Mouse (Mus musculus) forebrain, embryonic 14.5 days (tissue): ENCODE measurements around the gene Ubtfl1. TPM values are rescaled to one million over a fixed set of nuclear protein-coding genes. Genes with fewer than 3 reads are reported as not detected.
"Not testable (repeated sequence)": the region's sequence is repeated elsewhere in the genome, so short reads cannot be mapped to it uniquely, and the experiment has no call there.

Experiments
- ATAC-seq: fragments of 200-750 bp; cut with Nextera tagmentation; 2 replicates; pipeline ENCODE4 v1.8.0; 2017; ENCODE audit warnings: mild to moderate bottlenecking, moderate library complexity
- DNase-seq: peaks from one replicate; pipeline ENCODE4 v3.0.0-alpha.2; 2015; ENCODE audit warnings: low spot score
- H3K27ac ChIP-seq: fragments of 300-500 bp; sonication (generic); 2 replicates; pipeline ENCODE4 v1.5.1; 2014; ENCODE audit warnings: low read depth, mild to moderate bottlenecking, control low read depth, low read length, moderate library complexity
- H3K27me3 ChIP-seq: fragments of 300-500 bp; sonication (generic); replicated peaks from 2 replicates; pipeline ENCODE4 v1.6.1; 2014; ENCODE audit warnings: low read length, control low read depth, mixed read lengths; ENCODE audit not compliant: control insufficient read depth, insufficient read depth
- H3K36me3 ChIP-seq: fragments of 300-500 bp; sonication (generic); 2 replicates; pipeline ENCODE4 v1.6.1; 2014; ENCODE audit warnings: low read length, control low read depth; ENCODE audit not compliant: control insufficient read depth, insufficient read depth
- H3K4me1 ChIP-seq: fragments of 300-500 bp; sonication (generic); 2 replicates; pipeline ENCODE4 v1.6.1; 2014; ENCODE audit warnings: antibody characterized with exemption, low read length, control low read depth; ENCODE audit not compliant: control insufficient read depth, insufficient read depth
- H3K4me2 ChIP-seq: fragments of 300-500 bp; sonication (generic); 2 replicates; pipeline ENCODE4 v1.6.1; 2014; ENCODE audit warnings: mild to moderate bottlenecking, control low read depth, low read length
- H3K4me3 ChIP-seq: fragments of 300-500 bp; sonication (generic); 2 replicates; pipeline ENCODE4 v1.5.1; 2014; ENCODE audit warnings: low read depth, low read length, control low read depth
- H3K9ac ChIP-seq: fragments of 300-500 bp; sonication (generic); 2 replicates; pipeline ENCODE4 v1.6.1; 2014; ENCODE audit warnings: mild to moderate bottlenecking, low read length, control low read depth, moderate library complexity
- H3K9me3 ChIP-seq: fragments of 300-500 bp; sonication (generic); replicated peaks from 2 replicates; pipeline ENCODE4 v1.6.1; 2016; ENCODE audit warnings: low read length, control low read depth, mixed read lengths; ENCODE audit not compliant: control insufficient read depth
- WGBS: fragments of 180-500 bp; shearing (Covaris S2); extraction: QIAGEN DNeasy Blood & Tissue Kit; methylation state at CpG from one replicate; pipeline ENCODE4 v1.1.7; 2014; 5-methylcytosine and 5-hydroxymethylcytosine counted together
- polyA plus RNA-seq: library from polyadenylated mRNA; unstranded; fragments of >200 nt; fragmentation: Nextera tagmentation; extraction: Ambion mirVana; gene quantifications from 2 replicates; pipeline ENCODE4 v1.2.1, GENCODE M21; 2014

The Ubtfl1 gene
- not detected in 2 replicates for polyA plus RNA-seq

DNA sequence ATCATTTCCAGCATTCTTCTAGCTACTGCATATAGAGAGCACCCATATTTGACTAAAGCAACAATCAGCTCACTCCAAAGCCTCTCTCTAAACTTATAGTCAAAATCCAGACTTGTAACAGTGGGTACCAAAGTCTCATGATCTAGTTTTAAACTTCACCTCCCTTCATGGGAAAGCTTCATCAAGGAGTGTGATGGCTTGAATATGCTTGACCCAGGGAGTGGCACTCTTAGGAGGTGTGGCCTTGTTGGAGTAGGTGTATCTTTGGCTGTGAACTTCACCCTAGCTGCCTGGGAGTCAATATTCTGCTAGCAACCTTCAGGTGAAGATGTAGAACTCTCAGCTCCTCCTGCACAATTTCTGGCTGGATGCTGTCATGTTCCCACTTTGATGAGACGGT lies at the start of gene Ubtfl1:
Gene Ubtfl1 (plus strand): TSS at position 301 of the 400 bp plus-strand sequence.
- ATAC-seq (no peak), DNase-seq (no peak)
- no peaks in the 10 kb centered on the region for H3K36me3 ChIP-seq
- H3K4me2 ChIP-seq: no peak within 1 kb of the TSS
- H3K9me3 ChIP-seq: no peaks in the 10 kb centered on the region
- H3K4me3 ChIP-seq: no peak within 1 kb of the TSS
- no peaks in the 10 kb centered on the region for H3K27me3 ChIP-seq
- no peak within 1 kb of the TSS for H3K27ac ChIP-seq
- H3K4me1 ChIP-seq: no peaks in the 10 kb centered on the region
- WGBS: 78% methylated on average over 1 of the region's 1 CpGs
- no peak within 1 kb of the TSS for H3K9ac ChIP-seq

DNA sequence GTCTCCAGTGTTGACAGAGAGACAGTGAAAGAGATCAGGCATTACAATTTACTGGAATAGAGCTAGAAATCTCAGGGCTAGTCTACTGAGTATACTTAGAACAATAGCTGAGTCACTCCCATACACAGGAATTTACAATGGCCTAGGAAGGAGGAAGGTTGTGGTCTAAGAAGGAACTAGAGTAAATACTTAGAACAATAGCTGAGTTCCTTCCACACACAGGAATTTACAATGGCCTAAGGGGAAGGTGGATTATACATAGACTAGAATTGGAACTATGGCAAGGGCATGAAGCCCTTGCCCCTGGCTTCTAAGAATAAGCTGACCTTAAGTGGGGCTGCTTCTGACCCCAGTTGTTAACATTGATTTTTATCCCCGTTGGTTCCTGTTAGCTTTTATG lies 31.2 kb upstream of the Ubtfl1 start:
- not testable (repeated sequence) for H3K9ac ChIP-seq, H3K27me3 ChIP-seq, ATAC-seq, H3K36me3 ChIP-seq, H3K27ac ChIP-seq, DNase-seq, H3K9me3 ChIP-seq, H3K4me1 ChIP-seq, H3K4me3 ChIP-seq, H3K4me2 ChIP-seq
- WGBS: 90% methylated on average over 1 of the region's 1 CpGs

DNA sequence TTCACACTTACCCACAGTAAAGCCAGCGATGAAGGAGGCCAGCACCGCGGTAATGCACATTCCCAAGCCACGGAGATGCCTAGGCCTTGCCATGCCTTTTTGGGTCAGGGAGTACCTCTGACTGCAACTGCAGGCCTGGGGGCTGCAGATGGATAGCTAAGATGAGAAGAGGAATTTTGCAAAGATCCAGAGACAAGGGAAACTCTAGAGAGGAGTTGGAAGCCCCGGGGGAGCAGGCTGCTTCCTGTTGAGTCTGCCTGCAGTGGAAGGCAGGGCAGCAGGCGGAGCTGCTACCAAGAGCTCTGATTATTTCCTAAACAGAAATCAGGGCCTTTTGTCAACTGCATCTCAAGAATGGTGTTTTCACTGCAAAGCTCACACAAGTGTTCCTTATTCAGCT lies 18.4 kb upstream of the Ubtfl1 start:
- DNase-seq (no peak), ATAC-seq (no peak)
- Histone ChIP-seq H3K4me1 (no peaks in the 10 kb centered on the region), H3K4me2 (no peak overlapping the region), H3K9ac (no peak overlapping the region), H3K27ac (no peak overlapping the region), H3K27me3 (no peaks in the 10 kb centered on the region), H3K36me3 (no peaks in the 10 kb centered on the region), H3K9me3 (no peaks in the 10 kb centered on the region), H3K4me3 (no peak overlapping the region)
- WGBS: 42% methylated on average over 6 of the region's 6 CpGs

DNA sequence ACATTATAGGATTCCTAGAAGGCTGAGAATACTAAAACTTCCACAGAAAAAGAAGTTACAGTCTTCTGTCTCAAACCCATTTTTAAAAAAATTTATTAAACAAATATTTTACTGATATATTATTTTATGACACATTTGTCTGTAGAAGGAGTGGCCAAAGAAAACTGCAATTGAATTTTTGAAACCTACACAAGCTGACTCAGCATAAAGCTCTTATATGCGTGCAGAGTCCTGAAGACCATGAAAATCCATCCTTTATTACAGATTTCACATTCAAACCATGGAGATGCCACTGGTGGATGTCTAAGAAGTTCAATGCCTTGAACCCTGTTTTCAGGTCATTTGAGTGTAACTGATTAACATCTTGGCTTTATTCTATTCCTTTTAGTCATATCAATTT lies 4.6 kb upstream of the Ubtfl1 start:
- Histone ChIP-seq H3K27ac (no peak overlapping the region), H3K27me3 (no peaks in the 10 kb centered on the region), H3K4me3 (no peak overlapping the region), H3K9ac (no peak overlapping the region), H3K36me3 (no peaks in the 10 kb centered on the region), H3K4me1 (no peaks in the 10 kb centered on the region), H3K9me3 (no peaks in the 10 kb centered on the region), H3K4me2 (no peak overlapping the region)
- ATAC-seq (no peak), DNase-seq (no peak)
- 85% methylated on average over 1 of the region's 1 CpGs for WGBS

DNA sequence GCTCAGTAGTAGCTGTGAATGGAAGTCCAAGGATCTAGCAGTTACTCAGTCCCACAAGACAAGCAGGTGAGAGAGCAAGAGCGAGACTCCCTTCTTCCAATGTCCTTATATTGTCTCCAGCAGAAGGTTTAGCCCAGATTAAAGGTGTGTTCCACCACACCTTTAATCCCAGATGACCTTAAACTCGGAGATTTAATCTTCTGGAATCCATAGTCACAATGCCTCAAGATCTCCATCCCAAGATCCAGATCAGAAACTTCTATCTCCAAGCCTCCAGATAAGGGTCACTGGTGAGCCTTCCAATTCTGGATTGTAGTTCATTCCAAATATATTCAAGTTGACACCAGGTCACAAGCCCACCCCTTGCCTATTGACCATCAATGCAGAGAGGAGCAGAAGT lies 1.3 kb upstream of the Ubtfl1 start, which contains the start of gene Naalad2:
Gene Naalad2 (minus strand): TSS at position 101 of the 400 bp plus-strand sequence.
- H3K9me3 ChIP-seq, H3K27ac ChIP-seq, H3K9ac ChIP-seq, H3K36me3 ChIP-seq, H3K27me3 ChIP-seq, DNase-seq, H3K4me3 ChIP-seq, H3K4me1 ChIP-seq, ATAC-seq, H3K4me2 ChIP-seq: not testable (repeated sequence)
- WGBS: 79% methylated on average over 2 of the region's 2 CpGs

DNA sequence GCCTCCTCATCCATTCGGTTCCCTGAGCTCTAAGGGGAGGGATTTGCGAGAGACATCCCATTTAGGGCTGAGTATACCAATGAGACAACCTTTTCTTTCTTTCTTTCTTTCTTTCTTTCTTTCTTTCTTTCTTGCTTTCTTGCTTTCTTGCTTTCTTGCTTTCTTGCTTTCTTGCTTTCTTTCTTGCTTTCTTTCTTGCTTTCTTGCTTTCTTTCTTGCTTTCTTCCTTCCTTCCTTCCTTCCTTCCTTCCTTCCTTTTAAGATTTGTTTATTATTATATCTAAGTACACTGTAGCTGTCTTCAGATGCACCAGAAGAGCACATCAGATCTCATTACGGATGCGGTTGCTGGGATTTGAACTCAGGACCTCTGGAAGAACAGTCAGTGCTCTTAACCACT lies 8.2 kb downstream of the Ubtfl1 start:
- H3K4me1 ChIP-seq, H3K36me3 ChIP-seq, H3K4me3 ChIP-seq, ATAC-seq, DNase-seq, H3K9ac ChIP-seq, H3K9me3 ChIP-seq, H3K4me2 ChIP-seq, H3K27me3 ChIP-seq, H3K27ac ChIP-seq: not testable (repeated sequence)
- WGBS: 79% methylated on average over 4 of the region's 4 CpGs

DNA sequence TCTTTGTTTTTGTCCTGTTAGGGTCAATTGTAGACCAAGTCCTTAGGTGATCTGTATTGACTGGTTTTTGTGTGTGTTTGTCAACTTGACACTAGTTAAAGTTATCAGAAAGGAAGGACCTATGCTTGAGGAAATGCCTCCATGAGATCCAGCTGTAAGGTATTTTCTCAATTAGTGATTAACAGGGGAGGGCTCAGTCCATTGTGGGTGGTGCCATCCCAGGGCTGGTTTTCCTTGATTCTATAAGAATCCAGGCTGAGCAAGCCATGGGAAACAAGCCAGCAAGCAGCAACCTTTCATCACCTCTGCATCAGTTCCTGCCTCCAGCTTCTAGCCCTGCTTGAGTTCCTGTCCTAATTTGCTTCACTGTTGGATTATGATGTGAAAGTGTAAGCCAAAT lies 26.1 kb downstream of the Ubtfl1 start, which contains the start of gene Mbd3l2:
Gene Mbd3l2 (plus strand): TSS at position 301 of the 400 bp plus-strand sequence.
- Histone ChIP-seq H3K4me1 (no peaks in the 10 kb centered on the region), H3K9me3 (no peaks in the 10 kb centered on the region), H3K4me2 (no peak within 1 kb of the TSS), H3K27ac (no peak within 1 kb of the TSS), H3K9ac (no peak within 1 kb of the TSS), H3K27me3 (no peaks in the 10 kb centered on the region), H3K36me3 (no peaks in the 10 kb centered on the region), H3K4me3 (no peak within 1 kb of the TSS)
- DNase-seq (no peak), ATAC-seq (no peak)

DNA sequence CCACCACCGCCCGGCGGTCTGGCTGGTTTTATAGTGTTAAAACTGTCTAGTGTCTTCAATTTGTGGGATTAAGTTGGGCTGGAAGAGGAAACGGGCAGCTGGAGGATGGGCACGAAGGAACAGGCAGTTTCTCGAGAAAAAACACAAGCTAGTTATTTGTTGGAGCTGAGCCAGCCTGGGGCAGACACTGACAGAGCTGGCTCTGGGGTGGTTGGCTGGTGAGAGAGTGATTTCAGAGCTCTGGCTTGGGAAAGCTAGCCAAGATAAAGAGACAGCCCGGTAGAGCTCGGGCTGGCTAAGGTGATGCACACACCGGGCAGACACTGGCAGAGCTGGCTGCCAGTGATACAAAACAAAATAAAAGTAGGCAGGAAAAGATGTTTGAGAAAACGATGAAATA lies 27.5 kb downstream of the Ubtfl1 start:
- Histone ChIP-seq H3K4me3 (no peak overlapping the region), H3K9me3 (no peaks in the 10 kb centered on the region), H3K27me3 (no peaks in the 10 kb centered on the region), H3K36me3 (no peaks in the 10 kb centered on the region), H3K27ac (no peak overlapping the region), H3K9ac (no peak overlapping the region), H3K4me2 (no peak overlapping the region), H3K4me1 (no peaks in the 10 kb centered on the region)
- ATAC-seq (0 out of 2 replicates have a peak, but pooled peaks have one; percentile 26), DNase-seq (peak; percentile 47)
- 70% methylated on average over 10 of the region's 10 CpGs for WGBS

DNA sequence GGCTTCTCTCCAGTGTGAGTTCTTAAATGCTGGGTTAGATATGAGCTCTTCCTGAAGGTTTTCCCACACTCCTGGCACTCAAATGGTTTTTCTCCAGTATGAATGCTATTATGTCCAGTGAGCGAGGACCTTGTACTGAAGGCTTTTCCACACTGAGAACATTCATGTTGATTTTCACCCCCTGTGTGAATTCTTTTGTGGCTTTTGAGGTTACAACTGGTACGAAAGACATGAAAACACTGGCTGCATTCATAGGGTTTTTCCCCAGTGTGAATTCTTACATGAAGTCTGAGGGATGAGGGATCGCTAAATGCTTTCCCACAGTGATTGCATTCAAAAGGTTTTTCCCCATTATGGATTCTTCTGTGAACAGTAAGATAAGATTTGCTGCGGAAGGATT lies 52.3 kb downstream of the Ubtfl1 start:
- ATAC-seq: no peak
- no peak for DNase-seq
- Histone ChIP-seq H3K9ac (no peak overlapping the region), H3K4me3 (no peak overlapping the region), H3K4me2 (no peak overlapping the region), H3K9me3 (peaks cover 7% of the 10 kb centered on the region; the same call in 1 of the 2 replicates), H3K27me3 (no peaks in the 10 kb centered on the region), H3K4me1 (no peaks in the 10 kb centered on the region), H3K27ac (no peak overlapping the region), H3K36me3 (peaks cover 51% of the 10 kb centered on the region)
- 74% methylated on average over 4 of the region's 4 CpGs for WGBS
